Mouse (Mus musculus): ENCODE results near the gene Mgea5.

- no peak for TF ChIP-seq TAL1 (IDR thresholded peaks at IDR 0.05; ENCODE audit: low read length)
- no peak for TF ChIP-seq GATA1 (IDR thresholded peaks at IDR 0.05; ENCODE audit: low read length)
These were observed 4.7 kb upstream of the Mgea5 start for GRCm38 (mm10) chr19:45788337-45788736.
